Mouse (Mus musculus): ENCODE data around the gene Rexo2.

DNA sequence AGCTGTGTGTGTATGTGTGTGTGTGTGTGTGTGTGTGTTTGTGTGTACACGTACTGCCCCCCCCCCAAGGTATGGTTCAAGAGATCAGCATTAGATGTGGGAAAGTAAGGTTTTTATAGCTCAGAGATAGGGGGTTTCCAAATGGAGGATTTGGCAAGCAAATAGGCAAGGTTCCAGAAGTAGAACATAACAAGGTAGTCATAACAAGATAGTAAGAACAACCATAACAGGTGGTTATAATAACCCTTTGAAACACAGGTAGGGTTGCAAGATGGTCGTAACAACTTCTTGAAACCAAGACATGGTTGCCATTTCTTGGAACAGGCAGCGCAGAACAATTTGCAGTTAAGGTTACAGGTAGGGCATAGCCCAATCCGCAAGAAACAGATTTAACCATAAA, 46.1 kb upstream of the Rexo2 start:
- no peak for TF ChIP-seq CTCF (IDR thresholded peaks at IDR 0.05; ENCODE audit: borderline replicate concordance, extremely low read depth, insufficient read depth, insufficient read length)
- no peak for TF ChIP-seq POLR2A (IDR thresholded peaks at IDR 0.05; ENCODE audit: borderline replicate concordance, extremely low read depth, insufficient read depth, insufficient read length, poor library complexity, severe bottlenecking)

Data from brain, embryonic 14.5 days (tissue).